Mouse (Mus musculus) testis, adult 2 months (tissue): ENCODE results near the gene Gss.
A peak's percentile ranks its signal among the peaks of the same experiment; 100 is the strongest.

ENCODE experiments used
- CTCF ChIP-seq: fragments of 200-500 bp; IDR thresholded peaks from 2 replicates; pipeline ENCODE4 v1.5.1; 2012; ENCODE audit warnings: low read depth, mild to moderate bottlenecking, inconsistent platforms, low read length, moderate library complexity; ENCODE audit not compliant: control insufficient read depth, insufficient read depth, insufficient replicate concordance
- POLR2A ChIP-seq: fragments of 200-500 bp; IDR thresholded peaks from 2 replicates; pipeline ENCODE4 v1.6.1; 2012; ENCODE audit warnings: low read depth, mild to moderate bottlenecking, inconsistent platforms, low read length, moderate library complexity; ENCODE audit not compliant: control insufficient read depth

GRCm38 (mm10) chr2:155627030-155627738, 34.6 kb upstream of the Gss start:
- TF ChIP-seq CTCF (peak; percentile 98), POLR2A (no peak)
